In genomic region chr9:108273485-108273884, GRCm38 (mm10) we compare ENCODE assay signal across 25 mouse cellular contexts. TPM values are rescaled to one million over a fixed set of nuclear protein-coding genes. Genes with fewer than 3 reads are reported as not detected.
DNase-seq lines count a peak whose midpoint lies in the region; ATAC-seq and TF ChIP-seq lines count a peak whose summit lies in the region.
"Had no signal": no experiment of that assay in that cellular context is flagged by ENCODE, and none has a peak within 500 bp of the region (broad histone marks: within the 10 kb centered on the region; RNA-seq: fewer than 3 reads in every experiment).

No protein-coding gene starts in this region.

- no peak for ATAC-seq in lung, embryonic 14.5 days (ENCODE audit: insufficient read depth)
- no peak for ATAC-seq in lung, postnatal 0 days
- ATAC-seq: CD4-positive, CD25-positive, alpha-beta regulatory T cell, adult 4 months; forebrain, embryonic 13.5 days; forebrain, embryonic 16.5 days; hindbrain, postnatal 0 days had no signal

- intact Hi-C loops in heart, postnatal 10 days (cut with DNase I): no loop called here

- H3K4me1 ChIP-seq in lung, embryonic 14.5 days (ENCODE audit: insufficient read depth): peaks cover 6% of the 10 kb centered on the region; the same call in 1 of the 2 replicates
- H3K4me1 ChIP-seq in lung, postnatal 0 days (ENCODE audit: insufficient read depth, low read depth, low read length): 0 out of 2 replicates have a peak, but pooled peaks cover 9% of the 10 kb centered on the region
- peaks cover 28% of the 10 kb centered on the region for H3K4me1 ChIP-seq in embryonic facial prominence, embryonic 10.5 days
- H3K4me1 ChIP-seq: forebrain, embryonic 13.5 days had no signal

- H3K9me3 ChIP-seq in lung, embryonic 14.5 days (ENCODE audit: low read depth, low read length): no peaks in the 10 kb centered on the region
- H3K9me3 ChIP-seq in lung, postnatal 0 days (ENCODE audit: low read length): no peaks in the 10 kb centered on the region
- no peaks in the 10 kb centered on the region for H3K9me3 ChIP-seq in embryonic facial prominence, embryonic 10.5 days
- H3K9me3 ChIP-seq: forebrain, embryonic 10.5 days; forebrain, embryonic 13.5 days; heart, embryonic 12.5 days; heart, embryonic 15.5 days had no signal

- H3K9ac ChIP-seq in lung, embryonic 14.5 days: no peak overlapping the region
- no peak overlapping the region for H3K9ac ChIP-seq in lung, postnatal 0 days (replicated peaks; ENCODE audit: low read depth)
- H3K9ac ChIP-seq: forebrain, embryonic 13.5 days; heart, embryonic 12.5 days; heart, embryonic 15.5 days; hindbrain, embryonic 14.5 days had no signal

- peak; percentile 25; the same call in 1 of the 2 replicates for TF ChIP-seq EP300 in lung, postnatal 0 days (IDR thresholded peaks at IDR 0.05)

- H3K4me2 ChIP-seq in lung, embryonic 14.5 days: no peak overlapping the region
- H3K4me2 ChIP-seq in lung, postnatal 0 days (replicated peaks; ENCODE audit: low read depth, low read length): no peak overlapping the region
- H3K4me2 ChIP-seq: forebrain, embryonic 13.5 days; heart, embryonic 12.5 days; heart, embryonic 15.5 days; hindbrain, embryonic 14.5 days had no signal

- DNase-seq in lung, embryonic 14.5 days: no peak
- no peak for DNase-seq in lung, postnatal 14 days
- DNase-seq in lung, postnatal 0 days (ENCODE audit: low spot score): peak; percentile 53
- DNase-seq in lung, postnatal 25 days (ENCODE audit: low spot score): no peak
- DNase-seq in embryonic facial prominence, embryonic 10.5 days (ENCODE audit: low spot score): no peak
- no peak for DNase-seq in heart, postnatal 10 days
- DNase-seq: adrenal gland, adult 2 months; adrenal gland, postnatal 14 days; cerebellum, adult 11-12 months; cerebellum, adult 8-10 months; cerebellum, postnatal 10 days; cerebellum, postnatal 36 days; embryo, embryonic 11 days; gastrocnemius, postnatal 25 days; heart, adult 18-20 months; heart, postnatal 14 days; heart, postnatal 4 days had no signal

- no peak overlapping the region for H3K4me3 ChIP-seq in lung, embryonic 14.5 days (ENCODE audit: low read depth, low read length)
- no peak overlapping the region for H3K4me3 ChIP-seq in lung, postnatal 0 days (ENCODE audit: low read depth, low read length)
- H3K4me3 ChIP-seq in embryonic facial prominence, embryonic 10.5 days: no peak overlapping the region
- H3K4me3 ChIP-seq: forebrain, embryonic 10.5 days; forebrain, embryonic 13.5 days; heart, embryonic 12.5 days; heart, embryonic 15.5 days had no signal

- no peak for TF ChIP-seq CTCF in lung, embryonic 14.5 days (IDR thresholded peaks at IDR 0.05; ENCODE audit: low read depth)
- TF ChIP-seq CTCF in lung, postnatal 0 days (IDR thresholded peaks at IDR 0.05): no peak

- WGBS in lung, embryonic 14.5 days: 39% methylated on average over 4 of the region's 4 CpGs
- 47% methylated on average over 4 of the region's 4 CpGs for WGBS in lung, postnatal 0 days
- 74% methylated on average over 4 of the region's 4 CpGs for WGBS in embryonic facial prominence, embryonic 10.5 days

- H3K27ac ChIP-seq in lung, embryonic 14.5 days (ENCODE audit: low read depth): peak overlapping the region; percentile 51; the same call in 1 of the 2 replicates
- peak overlapping the region; percentile 20; the same call in 1 of the 2 replicates for H3K27ac ChIP-seq in lung, postnatal 0 days (ENCODE audit: low read length)
- H3K27ac ChIP-seq in embryonic facial prominence, embryonic 10.5 days (replicated peaks): 0 out of 2 replicates have a peak overlapping the region, but pooled peaks have one; percentile 7
- H3K27ac ChIP-seq: forebrain, embryonic 13.5 days; heart, embryonic 15.5 days; hindbrain, embryonic 14.5 days; hindbrain, postnatal 0 days had no signal

- no peaks in the 10 kb centered on the region for H3K27me3 ChIP-seq in lung, embryonic 14.5 days (ENCODE audit: insufficient read depth, low read length)
- no peaks in the 10 kb centered on the region for H3K27me3 ChIP-seq in lung, postnatal 0 days (replicated peaks; ENCODE audit: insufficient read depth, low read length)
- H3K27me3 ChIP-seq in embryonic facial prominence, embryonic 10.5 days (replicated peaks; ENCODE audit: low read depth, poor library complexity, severe bottlenecking): no peaks in the 10 kb centered on the region
- H3K27me3 ChIP-seq: forebrain, embryonic 13.5 days; heart, embryonic 12.5 days; heart, embryonic 15.5 days had no signal

- no peaks in the 10 kb centered on the region for H3K36me3 ChIP-seq in lung, embryonic 14.5 days (ENCODE audit: insufficient read depth)
- no peaks in the 10 kb centered on the region for H3K36me3 ChIP-seq in lung, postnatal 0 days (ENCODE audit: insufficient read depth, low read length)
- H3K36me3 ChIP-seq in embryonic facial prominence, embryonic 10.5 days (replicated peaks): no peaks in the 10 kb centered on the region
- H3K36me3 ChIP-seq: forebrain, embryonic 10.5 days; heart, embryonic 12.5 days; heart, embryonic 15.5 days had no signal

RNA-seq across cellular contexts. Expression of gene Dag1, which starts 9.7 kb away (rescaled TPM):
- polyA plus RNA-seq in lung, embryonic 14.5 days (2014; fragmentation: Nextera tagmentation; extraction: Ambion mirVana): 102 and 106 TPM in 2 replicates
- 130 and 138 TPM in 2 replicates for polyA plus RNA-seq in lung, postnatal 0 days (2015; fragmentation: Nextera tagmentation; extraction: Ambion mirVana)
- polyA plus RNA-seq in embryonic facial prominence, embryonic 10.5 days (2016; fragmentation: Nextera tagmentation; extraction: Ambion mirVana): 70.1 and 73.9 TPM in 2 replicates
- 100 to 1,000 TPM; 369 to 394 TPM for total RNA-seq in heart, postnatal 10 days (2021)

RNA-seq across cellular contexts. Expression of gene Nicn1, which starts 16.7 kb away (rescaled TPM):
- polyA plus RNA-seq in lung, embryonic 14.5 days (2014; fragmentation: Nextera tagmentation; extraction: Ambion mirVana): 33.1 and 34.3 TPM in 2 replicates
- 15.8 and 18.3 TPM in 2 replicates for polyA plus RNA-seq in lung, postnatal 0 days (2015; fragmentation: Nextera tagmentation; extraction: Ambion mirVana)
- 38.3 and 39.3 TPM in 2 replicates for polyA plus RNA-seq in embryonic facial prominence, embryonic 10.5 days (2016; fragmentation: Nextera tagmentation; extraction: Ambion mirVana)
- total RNA-seq in heart, postnatal 10 days (2021): 10 to 100 TPM; 20.5 to 21.8 TPM

RNA-seq across cellular contexts. Expression of gene Amt, which starts 23.2 kb away (rescaled TPM):
- polyA plus RNA-seq in lung, embryonic 14.5 days (2014; fragmentation: Nextera tagmentation; extraction: Ambion mirVana): 20.9 and 21.3 TPM in 2 replicates
- 9.2 and 9.8 TPM in 2 replicates for polyA plus RNA-seq in lung, postnatal 0 days (2015; fragmentation: Nextera tagmentation; extraction: Ambion mirVana)
- polyA plus RNA-seq in embryonic facial prominence, embryonic 10.5 days (2016; fragmentation: Nextera tagmentation; extraction: Ambion mirVana): 35.9 and 40.8 TPM in 2 replicates
- 1 to 10 TPM; 5.2 to 6.9 TPM for total RNA-seq in heart, postnatal 10 days (2021)

RNA-seq across cellular contexts. Expression of gene Rhoa, which starts 32.4 kb away (rescaled TPM):
- 321 and 332 TPM in 2 replicates for polyA plus RNA-seq in lung, embryonic 14.5 days (2014; fragmentation: Nextera tagmentation; extraction: Ambion mirVana)
- polyA plus RNA-seq in lung, postnatal 0 days (2015; fragmentation: Nextera tagmentation; extraction: Ambion mirVana): 582 and 634 TPM in 2 replicates
- polyA plus RNA-seq in embryonic facial prominence, embryonic 10.5 days (2016; fragmentation: Nextera tagmentation; extraction: Ambion mirVana): 240 and 243 TPM in 2 replicates
- total RNA-seq in heart, postnatal 10 days (2021): 100 to 1,000 TPM; 328 to 329 TPM

RNA-seq across cellular contexts. Expression of gene Tcta, which starts 32.5 kb away (rescaled TPM):
- 20.1 and 24.9 TPM in 2 replicates for polyA plus RNA-seq in lung, embryonic 14.5 days (2014; fragmentation: Nextera tagmentation; extraction: Ambion mirVana)
- polyA plus RNA-seq in lung, postnatal 0 days (2015; fragmentation: Nextera tagmentation; extraction: Ambion mirVana): 92.9 and 93.1 TPM in 2 replicates
- polyA plus RNA-seq in embryonic facial prominence, embryonic 10.5 days (2016; fragmentation: Nextera tagmentation; extraction: Ambion mirVana): 14.4 and 14.7 TPM in 2 replicates
- total RNA-seq in heart, postnatal 10 days (2021): 10 to 100 TPM; 24.4 to 30.0 TPM
